Mouse (Mus musculus) brain, adult 2 months (tissue): ENCODE data around the gene E430018J23Rik.
"Not testable (repeated sequence)": the region's sequence is repeated elsewhere in the genome, so short reads cannot be mapped to it uniquely, and the experiment has no call there.

ENCODE experiments used
- DNase-seq: peaks from one replicate; pipeline ENCODE4 v3.0.0; 2011; ENCODE audit warnings: low read depth, low spot score

Gene E430018J23Rik

GRCm38 (mm10) chr7:127378310-127378921 is 15.0 kb downstream of the E430018J23Rik start:
- DNase-seq, result no peak

- DNase-seq, result peak; percentile 98
Observed at GRCm38 (mm10) chr7:127375271-127376245, 17.9 kb downstream of the E430018J23Rik start, which contains the start of gene Zfp747. Gene Zfp747 (minus strand): TSS chr7:127376050.

GRCm38 (mm10) chr7:127371870-127372269 is 21.6 kb downstream of the E430018J23Rik start:
- DNase-seq, result not testable (repeated sequence)

GRCm38 (mm10) chr7:127371213-127371612 is 22.2 kb downstream of the E430018J23Rik start:
- DNase-seq, result no peak

GRCm38 (mm10) chr7:127366249-127366648 is 27.2 kb downstream of the E430018J23Rik start:
- DNase-seq, result no peak

GRCm38 (mm10) chr7:127364166-127364565 is 29.3 kb downstream of the E430018J23Rik start:
- peak; percentile 83 for DNase-seq

GRCm38 (mm10) chr7:127363475-127363921 is 29.9 kb downstream of the E430018J23Rik start:
- DNase-seq, result peak; percentile 86

GRCm38 (mm10) chr7:127362418-127362817 is 31.0 kb downstream of the E430018J23Rik start:
- peak; percentile 86 for DNase-seq

- DNase-seq, result no peak
Observed at GRCm38 (mm10) chr7:127361449-127361848, 32.0 kb downstream of the E430018J23Rik start.

- no peak for DNase-seq
Observed at GRCm38 (mm10) chr7:127360265-127360664, 33.2 kb downstream of the E430018J23Rik start.

GRCm38 (mm10) chr7:127358472-127358871 is 35.0 kb downstream of the E430018J23Rik start:
- DNase-seq, result no peak

GRCm38 (mm10) chr7:127357871-127358270 is 35.6 kb downstream of the E430018J23Rik start:
- no peak for DNase-seq

- DNase-seq, result no peak
Observed at GRCm38 (mm10) chr7:127355796-127356195, 37.6 kb downstream of the E430018J23Rik start.

- DNase-seq, result no peak
Observed at GRCm38 (mm10) chr7:127351230-127352004, 42.0 kb downstream of the E430018J23Rik start.

- DNase-seq, result no peak
Observed at GRCm38 (mm10) chr7:127346676-127347075, 46.8 kb downstream of the E430018J23Rik start.

- DNase-seq, result peak; percentile 95
Observed at GRCm38 (mm10) chr7:127345512-127346325, 47.7 kb downstream of the E430018J23Rik start, which contains the start of gene Zfp768. Gene Zfp768 (minus strand): TSS chr7:127345589.

GRCm38 (mm10) chr7:127345092-127345491 is 48.3 kb downstream of the E430018J23Rik start:
- DNase-seq, result no peak

GRCm38 (mm10) chr7:127344371-127344770 is 49.1 kb downstream of the E430018J23Rik start:
- no peak for DNase-seq

- DNase-seq, result no peak
Observed at GRCm38 (mm10) chr7:127343351-127344019, 49.9 kb downstream of the E430018J23Rik start.

- no peak for DNase-seq
Observed at GRCm38 (mm10) chr7:127342888-127343287, 50.5 kb downstream of the E430018J23Rik start.
